Mouse (Mus musculus): ENCODE data around the gene Asxl2. TPM values are rescaled to one million over a fixed set of nuclear protein-coding genes. Genes with fewer than 3 reads are reported as not detected.

The Asxl2 gene
- polyA plus RNA-seq, 1 experiment from 2014 or later = 19.7 TPM

- 75% methylated on average over 3 of the region's 3 CpGs for WGBS
These were observed 118.8 kb downstream of the Asxl2 start for GRCm38 (mm10) chr12:3545451-3545850.

GRCm38 (mm10) chr12:3546121-3546658, 119.5 kb downstream of the Asxl2 start:
- Histone ChIP-seq H3K4me1 (replicated peaks; ENCODE audit: control insufficient read depth, insufficient read depth, low read length) (no peaks in the 10 kb centered on the region), H3K36me3 (ENCODE audit: control insufficient read depth, insufficient read depth, low read length) (no peaks in the 10 kb centered on the region), H3K4me3 (ENCODE audit: low read depth, low read length) (no peak overlapping the region), H3K27ac (ENCODE audit: low read depth) (no peak overlapping the region), H3K9ac (ENCODE audit: low read length) (no peak overlapping the region), H3K9me3 (ENCODE audit: control insufficient read depth, low read length) (no peaks in the 10 kb centered on the region), H3K27me3 (replicated peaks; ENCODE audit: control insufficient read depth, insufficient read depth, low read length) (no peaks in the 10 kb centered on the region), H3K4me2 (ENCODE audit: low read length) (no peak overlapping the region)
- DNase-seq (ENCODE audit: low spot score) (no peak), ATAC-seq (replicated peaks; ENCODE audit: low FRiP score, low TSS enrichment, low read depth) (no peak)
- WGBS = 32% methylated on average over 4 of the region's 4 CpGs

More at GRCm38 (mm10) chr12:3545451-3545850, 118.8 kb downstream of the Asxl2 start:
- Histone ChIP-seq H3K4me3 (ENCODE audit: low read depth, low read length) (no peak overlapping the region), H3K9ac (ENCODE audit: low read length) (no peak overlapping the region), H3K9me3 (ENCODE audit: control insufficient read depth, low read length) (no peaks in the 10 kb centered on the region), H3K4me2 (ENCODE audit: low read length) (no peak overlapping the region), H3K36me3 (ENCODE audit: control insufficient read depth, insufficient read depth, low read length) (no peaks in the 10 kb centered on the region), H3K27me3 (replicated peaks; ENCODE audit: control insufficient read depth, insufficient read depth, low read length) (no peaks in the 10 kb centered on the region), H3K27ac (ENCODE audit: low read depth) (no peak overlapping the region), H3K4me1 (replicated peaks; ENCODE audit: control insufficient read depth, insufficient read depth, low read length) (no peaks in the 10 kb centered on the region)
- DNase-seq (ENCODE audit: low spot score) (no peak), ATAC-seq (replicated peaks; ENCODE audit: low FRiP score, low TSS enrichment, low read depth) (no peak)

- Histone ChIP-seq H3K4me1 (replicated peaks; ENCODE audit: control insufficient read depth, insufficient read depth, low read length) (no peaks in the 10 kb centered on the region), H3K27ac (ENCODE audit: low read depth) (no peak overlapping the region), H3K4me2 (ENCODE audit: low read length) (no peak overlapping the region), H3K9ac (ENCODE audit: low read length) (no peak overlapping the region), H3K9me3 (ENCODE audit: control insufficient read depth, low read length) (no peaks in the 10 kb centered on the region), H3K36me3 (ENCODE audit: control insufficient read depth, insufficient read depth, low read length) (no peaks in the 10 kb centered on the region), H3K27me3 (replicated peaks; ENCODE audit: control insufficient read depth, insufficient read depth, low read length) (no peaks in the 10 kb centered on the region), H3K4me3 (ENCODE audit: low read depth, low read length) (no peak overlapping the region)
- ATAC-seq (replicated peaks; ENCODE audit: low FRiP score, low TSS enrichment, low read depth) (no peak), DNase-seq (ENCODE audit: low spot score) (no peak)
- 50% methylated on average over 6 of the region's 6 CpGs for WGBS
These were observed 120.1 kb downstream of the Asxl2 start for GRCm38 (mm10) chr12:3546781-3547180.

- Histone ChIP-seq H3K9ac (ENCODE audit: low read length) (no peak overlapping the region), H3K27ac (ENCODE audit: low read depth) (no peak overlapping the region), H3K9me3 (ENCODE audit: control insufficient read depth, low read length) (no peaks in the 10 kb centered on the region), H3K4me2 (ENCODE audit: low read length) (no peak overlapping the region), H3K27me3 (replicated peaks; ENCODE audit: control insufficient read depth, insufficient read depth, low read length) (no peaks in the 10 kb centered on the region), H3K4me3 (ENCODE audit: low read depth, low read length) (no peak overlapping the region), H3K36me3 (ENCODE audit: control insufficient read depth, insufficient read depth, low read length) (no peaks in the 10 kb centered on the region), H3K4me1 (replicated peaks; ENCODE audit: control insufficient read depth, insufficient read depth, low read length) (no peaks in the 10 kb centered on the region)
- ATAC-seq (replicated peaks; ENCODE audit: low FRiP score, low TSS enrichment, low read depth) = no peak
- no peak for DNase-seq (ENCODE audit: low spot score)
- WGBS = 63% methylated on average over 4 of the region's 4 CpGs
These were observed 120.8 kb downstream of the Asxl2 start for GRCm38 (mm10) chr12:3547506-3547905.

- no peak overlapping the region for H3K4me2 ChIP-seq (ENCODE audit: low read length)
- no peaks in the 10 kb centered on the region for H3K36me3 ChIP-seq (ENCODE audit: control insufficient read depth, insufficient read depth, low read length)
- H3K27ac ChIP-seq (ENCODE audit: low read depth) = no peak overlapping the region
- DNase-seq (ENCODE audit: low spot score) = no peak
- 59% methylated on average over 3 of the region's 3 CpGs for WGBS
- no peaks in the 10 kb centered on the region for H3K4me1 ChIP-seq (replicated peaks; ENCODE audit: control insufficient read depth, insufficient read depth, low read length)
- no peak overlapping the region for H3K9ac ChIP-seq (ENCODE audit: low read length)
- no peaks in the 10 kb centered on the region for H3K9me3 ChIP-seq (ENCODE audit: control insufficient read depth, low read length)
- no peak overlapping the region for H3K4me3 ChIP-seq (ENCODE audit: low read depth, low read length)
- H3K27me3 ChIP-seq (replicated peaks; ENCODE audit: control insufficient read depth, insufficient read depth, low read length) = no peaks in the 10 kb centered on the region
- no peak for ATAC-seq (replicated peaks; ENCODE audit: low FRiP score, low TSS enrichment, low read depth)
These were observed 121.3 kb downstream of the Asxl2 start for GRCm38 (mm10) chr12:3547911-3548310.

- no peak for ATAC-seq (replicated peaks; ENCODE audit: low FRiP score, low TSS enrichment, low read depth)
- no peaks in the 10 kb centered on the region for H3K27me3 ChIP-seq (replicated peaks; ENCODE audit: control insufficient read depth, insufficient read depth, low read length)
- no peak for DNase-seq (ENCODE audit: low spot score)
- no peak overlapping the region for H3K9ac ChIP-seq (ENCODE audit: low read length)
- H3K36me3 ChIP-seq (ENCODE audit: control insufficient read depth, insufficient read depth, low read length) = no peaks in the 10 kb centered on the region
- no peaks in the 10 kb centered on the region for H3K4me1 ChIP-seq (replicated peaks; ENCODE audit: control insufficient read depth, insufficient read depth, low read length)
- WGBS = 44% methylated on average over 5 of the region's 5 CpGs
- no peak overlapping the region for H3K4me3 ChIP-seq (ENCODE audit: low read depth, low read length)
- no peaks in the 10 kb centered on the region for H3K9me3 ChIP-seq (ENCODE audit: control insufficient read depth, low read length)
- H3K27ac ChIP-seq (ENCODE audit: low read depth) = no peak overlapping the region
- H3K4me2 ChIP-seq (ENCODE audit: low read length) = no peak overlapping the region
These were observed 122.0 kb downstream of the Asxl2 start for GRCm38 (mm10) chr12:3548582-3549211.

- WGBS = 17% methylated on average over 13 of the region's 13 CpGs
- Histone ChIP-seq H3K36me3 (ENCODE audit: control insufficient read depth, insufficient read depth, low read length) (no peaks in the 10 kb centered on the region), H3K9ac (ENCODE audit: low read length) (no peak overlapping the region), H3K4me3 (ENCODE audit: low read depth, low read length) (no peak overlapping the region), H3K9me3 (ENCODE audit: control insufficient read depth, low read length) (no peaks in the 10 kb centered on the region), H3K4me2 (ENCODE audit: low read length) (no peak overlapping the region), H3K27me3 (replicated peaks; ENCODE audit: control insufficient read depth, insufficient read depth, low read length) (no peaks in the 10 kb centered on the region), H3K4me1 (replicated peaks; ENCODE audit: control insufficient read depth, insufficient read depth, low read length) (no peaks in the 10 kb centered on the region), H3K27ac (ENCODE audit: low read depth) (no peak overlapping the region)
- DNase-seq (ENCODE audit: low spot score) (no peak), ATAC-seq (replicated peaks; ENCODE audit: low FRiP score, low TSS enrichment, low read depth) (no peak)
These were observed 123.6 kb downstream of the Asxl2 start for GRCm38 (mm10) chr12:3550280-3550679.

All from intestine, embryonic 14.5 days (tissue).